Mouse (Mus musculus) kidney, postnatal 14 days (tissue): ENCODE data around the gene Bloc1s6.

Source experiments
- DNase-seq: peaks from one replicate; pipeline ENCODE4 v3.0.0; 2022; ENCODE audit warnings: mixed read lengths

Gene Bloc1s6

GRCm38 (mm10) chr2:122765071-122765793 is 26.9 kb downstream of the Bloc1s6 start, which contains the start of gene Sqor:
Gene Sqor (plus strand): TSS chr2:122765237.
- peak; percentile 87 for DNase-seq

GRCm38 (mm10) chr2:122765794-122766145 is 27.5 kb downstream of the Bloc1s6 start:
- no peak for DNase-seq

GRCm38 (mm10) chr2:122771002-122771401 is 32.7 kb downstream of the Bloc1s6 start:
- DNase-seq: no peak

- no peak for DNase-seq
These were observed 34.6 kb downstream of the Bloc1s6 start for GRCm38 (mm10) chr2:122772899-122773298.

- DNase-seq: no peak
These were observed 37.2 kb downstream of the Bloc1s6 start for GRCm38 (mm10) chr2:122775491-122775890.

- no peak for DNase-seq
These were observed 38.5 kb downstream of the Bloc1s6 start for GRCm38 (mm10) chr2:122776823-122777222.

- no peak for DNase-seq
These were observed 41.7 kb downstream of the Bloc1s6 start for GRCm38 (mm10) chr2:122779967-122780366.

GRCm38 (mm10) chr2:122780447-122780846 is 42.1 kb downstream of the Bloc1s6 start:
- DNase-seq: no peak

- DNase-seq: no peak
These were observed 43.5 kb downstream of the Bloc1s6 start for GRCm38 (mm10) chr2:122781590-122782356.

- no peak for DNase-seq
These were observed 45.4 kb downstream of the Bloc1s6 start for GRCm38 (mm10) chr2:122783730-122784129.

GRCm38 (mm10) chr2:122784701-122785100 is 46.4 kb downstream of the Bloc1s6 start:
- no peak for DNase-seq

GRCm38 (mm10) chr2:122786167-122786566 is 47.9 kb downstream of the Bloc1s6 start:
- DNase-seq: no peak

- peak; percentile 41 for DNase-seq
These were observed 51.0 kb downstream of the Bloc1s6 start for GRCm38 (mm10) chr2:122789311-122789710.

- DNase-seq: no peak
These were observed 51.4 kb downstream of the Bloc1s6 start for GRCm38 (mm10) chr2:122789730-122790129.
